Mouse (Mus musculus) adrenal gland, adult (tissue): ENCODE results near the gene Gm49405.
"Not testable (repeated sequence)": the region's sequence is repeated elsewhere in the genome, so short reads cannot be mapped to it uniquely, and the experiment has no call there.

Source experiments
- DNase-seq, 2 experiments: peaks; one replicate each; pipeline ENCODE4 v3.0.0; 2022 to 2023; ENCODE audit warnings: low spot score in 1 of 2; ENCODE audit not compliant: inconsistent age in 2 of 2

Gene Gm49405

DNA sequence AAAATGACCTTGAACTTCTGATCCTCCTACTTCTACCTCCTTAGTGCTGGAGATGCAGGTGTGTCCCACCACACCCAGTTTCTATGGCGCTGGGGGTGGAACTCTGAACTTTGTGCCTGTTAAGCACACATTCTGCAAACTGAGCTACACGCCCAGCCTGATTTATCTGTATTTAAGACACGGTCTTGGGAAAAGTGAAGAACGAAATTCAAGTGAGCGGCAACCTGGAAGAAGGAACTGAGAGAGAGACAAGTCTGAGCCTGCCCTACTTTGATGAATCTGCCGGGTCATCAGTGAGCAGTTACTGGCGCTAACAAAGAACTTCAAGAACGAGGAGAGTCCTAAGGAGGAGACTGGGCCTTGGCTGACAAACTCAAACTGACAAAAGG, 46.4 kb downstream of the Gm49405 start:
- peak in 1 of 2 experiments; percentile 44 for DNase-seq

DNA sequence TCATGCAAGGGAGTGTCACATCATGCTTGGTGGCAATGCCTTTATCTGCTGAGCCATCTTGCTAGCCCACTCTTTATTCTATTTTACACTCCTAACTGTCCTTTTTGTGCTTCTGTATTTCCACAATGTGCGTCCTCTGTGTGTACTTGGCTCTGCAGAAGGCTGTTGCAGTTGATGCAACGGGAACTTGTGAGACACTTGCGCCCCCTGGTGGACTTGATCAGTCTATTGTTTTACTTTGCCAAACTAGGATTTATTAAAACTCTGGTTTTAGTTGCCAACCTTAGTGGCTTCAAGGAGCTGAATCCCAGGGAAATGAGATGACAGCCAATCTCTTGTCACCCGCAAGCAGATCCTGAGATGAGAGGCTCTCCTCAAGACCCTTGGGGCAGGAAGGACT, 47.4 kb downstream of the Gm49405 start:
- DNase-seq: peak; percentile 79 to 95

DNA sequence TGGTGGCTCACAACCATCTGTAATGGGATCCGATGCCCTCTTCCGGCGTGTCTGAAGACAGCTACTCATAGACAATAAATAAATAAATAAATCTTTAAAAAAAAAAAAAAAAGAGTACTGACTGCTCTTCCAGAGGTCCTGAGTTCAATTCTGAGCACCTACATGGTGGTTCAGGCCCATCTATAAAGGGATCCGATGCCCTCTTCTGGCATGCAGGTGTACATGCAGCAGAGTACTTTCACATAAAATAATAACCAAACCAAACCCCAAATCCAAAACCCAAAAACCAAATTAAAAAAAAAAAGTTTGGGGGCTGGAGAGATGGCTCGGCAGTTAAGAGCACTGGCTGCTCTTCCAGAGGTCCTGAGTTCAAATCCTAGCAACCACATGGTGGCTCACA, 48.6 kb downstream of the Gm49405 start:
- DNase-seq: not testable (repeated sequence)

DNA sequence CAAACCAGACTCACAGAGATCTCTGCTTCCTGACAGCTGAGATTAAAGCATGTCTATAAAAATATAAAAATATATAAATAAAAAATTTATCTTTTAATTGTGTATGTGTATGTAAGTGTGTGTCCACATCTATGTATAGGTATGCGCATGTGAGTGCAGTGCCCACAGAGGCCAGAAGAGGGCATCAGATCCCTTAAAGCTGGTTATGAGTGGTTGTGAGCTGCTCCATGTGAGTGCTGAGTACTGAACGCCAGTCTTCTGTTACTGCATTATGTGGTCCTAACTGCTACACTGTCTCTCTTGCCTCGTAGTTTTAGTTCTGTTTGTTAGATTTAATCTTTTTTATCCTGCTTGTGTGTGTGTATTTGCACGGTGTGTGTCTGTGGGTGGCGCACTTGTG, 50.6 kb downstream of the Gm49405 start:
- peak in 1 of 2 experiments; percentile 33 for DNase-seq

DNA sequence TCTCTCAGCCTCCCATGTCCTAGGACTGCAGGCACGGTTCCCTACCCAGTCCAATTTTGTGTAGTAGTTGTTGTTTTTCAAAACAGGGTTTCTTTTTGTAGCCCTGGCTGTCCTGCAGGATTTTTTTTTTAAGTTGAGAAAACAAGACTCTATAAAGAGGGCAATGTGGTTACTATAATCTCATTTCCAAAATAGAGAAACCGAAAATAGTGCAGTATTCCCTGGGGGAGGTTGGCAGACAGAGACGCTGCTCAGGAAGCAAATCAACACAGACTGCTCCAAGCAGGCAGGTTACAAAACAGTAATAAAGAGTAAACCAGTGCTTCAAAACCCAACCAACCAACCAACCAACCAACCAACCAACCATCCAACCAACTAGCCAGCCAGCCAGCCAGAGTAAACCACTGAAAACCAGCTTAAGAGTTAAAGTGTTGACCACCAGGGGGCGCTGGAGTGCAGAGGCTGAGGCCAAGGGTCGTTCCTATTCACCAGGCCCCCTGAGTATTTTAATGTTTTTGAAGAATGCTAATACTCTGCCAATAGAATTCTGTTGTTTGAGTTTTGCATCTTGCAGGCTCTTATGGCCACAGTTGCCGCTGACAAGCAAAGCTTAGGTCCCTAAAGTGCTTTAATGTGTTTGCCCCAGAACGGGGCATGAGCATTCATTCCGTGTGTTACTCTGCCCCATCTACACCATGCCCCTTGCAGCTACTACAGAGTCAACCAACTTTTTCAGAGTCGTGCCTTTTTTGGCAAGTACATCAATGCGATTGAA, 51.5 kb downstream of the Gm49405 start:
- peak; percentile 42 to 86 for DNase-seq

DNA sequence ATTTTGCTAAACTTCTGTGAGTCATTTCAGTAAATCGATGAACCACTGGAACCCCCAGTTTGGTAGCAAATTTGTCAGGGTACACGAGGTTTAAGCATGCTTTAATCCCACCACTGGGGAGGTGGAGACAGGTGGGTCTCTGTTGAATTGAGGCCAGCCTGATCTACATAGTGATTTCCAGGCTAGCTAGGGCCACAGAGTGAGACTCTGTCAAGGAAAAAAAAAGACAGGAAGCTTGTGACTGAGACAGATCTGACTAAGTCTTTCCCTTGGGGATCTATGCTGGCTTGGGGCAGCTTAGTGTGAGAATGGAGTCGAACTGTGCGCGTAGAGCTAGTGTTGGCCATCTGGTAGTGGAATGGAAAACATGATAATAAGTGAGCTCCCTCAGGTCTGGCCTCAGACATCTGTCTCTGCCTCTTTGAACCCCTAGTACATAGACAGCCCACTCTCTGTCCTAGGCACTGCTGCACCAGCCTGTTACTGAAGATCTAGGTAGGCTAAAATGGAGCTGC, 52.1 kb downstream of the Gm49405 start:
- DNase-seq: peak in 1 of 2 experiments; percentile 47

DNA sequence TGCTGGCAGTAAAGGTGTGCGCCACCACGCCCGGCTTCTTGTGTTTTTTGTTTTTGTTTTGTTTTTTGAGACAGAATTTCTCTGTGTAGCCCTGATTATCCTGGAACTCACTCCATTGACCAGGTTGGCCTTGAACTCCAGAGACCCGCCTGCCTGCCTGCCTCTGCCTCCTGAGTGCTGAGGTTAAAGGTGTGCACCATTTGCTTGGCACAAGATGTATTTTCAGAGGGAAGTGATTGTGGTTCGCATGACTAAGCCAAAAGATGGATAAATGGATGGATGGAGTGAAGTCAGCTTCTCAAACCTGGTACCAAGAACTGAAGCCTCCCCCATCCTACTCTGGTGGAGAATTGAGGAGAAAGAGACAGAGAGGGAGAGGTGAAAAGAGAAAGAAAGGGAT, 54.2 kb downstream of the Gm49405 start:
- no peak for DNase-seq
